Mouse (Mus musculus) bone marrow macrophage, adult 2 months (primary cell): ENCODE measurements around the gene Hmgb1. TPM values are rescaled to one million over a fixed set of nuclear protein-coding genes. Genes with fewer than 3 reads are reported as not detected.

Experiments
- H3K27ac ChIP-seq: 2 replicates; pipeline ENCODE4 v1.5.1; 2012; ENCODE audit warnings: low read depth, low read length; ENCODE audit not compliant: insufficient read depth
- H3K4me1 ChIP-seq: 2 replicates; pipeline ENCODE4 v1.6.1; 2012; ENCODE audit warnings: low read length; ENCODE audit not compliant: control insufficient read depth, insufficient read depth
- H3K4me3 ChIP-seq: 2 replicates; pipeline ENCODE4 v1.5.1; 2012; ENCODE audit warnings: mild to moderate bottlenecking, low read length, moderate library complexity; ENCODE audit not compliant: insufficient read depth
- CTCF ChIP-seq: IDR thresholded peaks from 2 replicates; pipeline ENCODE4 v1.5.1; 2012; ENCODE audit warnings: low read depth, mild to moderate bottlenecking, low read length, moderate library complexity
- POLR2A ChIP-seq: IDR thresholded peaks from 2 replicates; pipeline ENCODE4 v1.6.1; 2012; ENCODE audit warnings: mild to moderate bottlenecking, low read depth, low read length, borderline replicate concordance
- polyA plus RNA-seq: library from polyadenylated mRNA; stranded (reverse); fragments of >200 nt; gene quantifications from 2 replicates; pipeline ENCODE4 v1.2.4, GENCODE M21; 2012; ENCODE audit not compliant: missing spikeins, insufficient read depth, insufficient read length

Hmgb1 gene
- polyA plus RNA-seq, 1 experiment = 89.1 TPM

DNA sequence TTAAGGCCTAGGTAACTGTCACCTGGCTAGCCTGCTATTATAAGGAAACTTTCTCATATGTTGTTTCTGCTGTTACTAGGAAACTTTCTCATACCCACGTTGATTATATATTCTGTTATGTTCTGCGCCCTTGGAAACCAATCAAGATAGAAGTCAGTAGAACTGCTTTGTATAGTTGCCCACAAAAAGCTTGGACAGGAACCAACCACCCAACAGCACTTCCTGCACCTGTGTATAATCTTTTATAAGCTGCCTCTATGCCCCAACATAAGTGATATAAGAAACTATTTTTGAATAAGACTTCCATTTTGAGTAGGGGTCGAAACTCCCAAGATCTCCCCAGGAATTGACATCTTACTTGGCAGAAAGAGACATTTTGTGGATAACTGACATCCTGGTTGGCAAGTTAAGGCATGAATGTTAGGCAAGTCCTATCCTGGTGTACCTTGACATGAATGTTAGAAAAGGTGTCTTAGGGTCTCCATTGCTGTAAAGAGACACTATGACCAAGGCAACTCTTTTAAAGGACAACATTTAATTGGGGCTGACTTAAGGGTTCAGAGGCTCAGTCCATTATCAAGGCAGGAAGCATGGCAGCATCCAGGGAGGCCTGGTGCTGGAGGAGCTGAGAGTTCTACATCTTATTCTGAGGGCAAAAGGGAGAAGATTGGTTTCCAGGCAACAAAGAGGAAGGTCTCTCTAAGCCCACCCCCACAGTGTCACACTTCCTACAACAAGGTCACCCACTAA is 166.4 kb downstream of the Hmgb1 start:
- Histone ChIP-seq H3K4me3 (no peak overlapping the region), H3K27ac (no peak overlapping the region), H3K4me1 (0 out of 2 replicates have a peak, but pooled peaks cover 4% of the 10 kb centered on the region)
- TF ChIP-seq POLR2A = no peak
- TF ChIP-seq CTCF = no peak

DNA sequence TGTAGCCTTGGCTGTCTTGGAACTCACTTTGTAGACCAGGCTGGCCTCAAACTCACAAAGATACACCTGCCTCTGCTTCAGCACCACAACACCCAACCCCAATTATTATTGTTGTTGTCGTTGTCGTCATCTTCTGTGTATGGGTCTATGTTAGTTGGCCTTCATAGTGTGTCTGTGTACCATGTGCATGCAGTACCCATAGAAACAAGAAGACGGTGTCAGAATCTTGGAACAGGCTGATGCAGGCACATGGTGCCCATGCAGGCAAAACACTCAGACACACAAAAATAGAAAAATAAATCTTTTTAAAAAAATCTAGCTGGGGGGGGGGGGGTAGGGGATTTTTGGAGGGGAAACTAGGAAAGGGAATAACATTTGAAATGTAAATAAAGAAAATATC is 167.1 kb downstream of the Hmgb1 start:
- TF ChIP-seq POLR2A (no peak), CTCF (no peak)
- H3K4me1 ChIP-seq = 0 out of 2 replicates have a peak, but pooled peaks cover 4% of the 10 kb centered on the region
- H3K27ac ChIP-seq = no peak overlapping the region
- H3K4me3 ChIP-seq = no peak overlapping the region

DNA sequence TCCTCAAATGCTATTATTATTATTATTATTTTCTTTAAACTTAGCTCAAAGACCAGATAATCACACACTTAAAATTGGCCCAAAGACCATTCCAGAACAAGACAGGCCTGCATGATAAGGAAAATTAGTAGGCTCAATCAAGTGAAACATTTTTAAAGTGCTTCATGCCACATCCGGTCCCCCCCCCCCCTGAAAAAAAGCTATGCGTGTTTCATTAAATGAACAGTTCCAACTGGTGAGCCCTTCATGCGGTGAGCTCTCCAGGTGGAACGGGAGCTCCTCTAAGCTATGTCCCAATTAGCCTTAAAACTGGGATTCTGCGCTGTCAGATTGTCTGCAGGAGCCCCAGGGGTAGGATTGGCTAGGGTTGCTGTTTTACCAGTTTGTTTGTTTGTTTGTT is 168.0 kb downstream of the Hmgb1 start:
- Histone ChIP-seq H3K27ac (no peak overlapping the region), H3K4me3 (no peak overlapping the region)
- no peak for TF ChIP-seq CTCF
- no peak for TF ChIP-seq POLR2A

DNA sequence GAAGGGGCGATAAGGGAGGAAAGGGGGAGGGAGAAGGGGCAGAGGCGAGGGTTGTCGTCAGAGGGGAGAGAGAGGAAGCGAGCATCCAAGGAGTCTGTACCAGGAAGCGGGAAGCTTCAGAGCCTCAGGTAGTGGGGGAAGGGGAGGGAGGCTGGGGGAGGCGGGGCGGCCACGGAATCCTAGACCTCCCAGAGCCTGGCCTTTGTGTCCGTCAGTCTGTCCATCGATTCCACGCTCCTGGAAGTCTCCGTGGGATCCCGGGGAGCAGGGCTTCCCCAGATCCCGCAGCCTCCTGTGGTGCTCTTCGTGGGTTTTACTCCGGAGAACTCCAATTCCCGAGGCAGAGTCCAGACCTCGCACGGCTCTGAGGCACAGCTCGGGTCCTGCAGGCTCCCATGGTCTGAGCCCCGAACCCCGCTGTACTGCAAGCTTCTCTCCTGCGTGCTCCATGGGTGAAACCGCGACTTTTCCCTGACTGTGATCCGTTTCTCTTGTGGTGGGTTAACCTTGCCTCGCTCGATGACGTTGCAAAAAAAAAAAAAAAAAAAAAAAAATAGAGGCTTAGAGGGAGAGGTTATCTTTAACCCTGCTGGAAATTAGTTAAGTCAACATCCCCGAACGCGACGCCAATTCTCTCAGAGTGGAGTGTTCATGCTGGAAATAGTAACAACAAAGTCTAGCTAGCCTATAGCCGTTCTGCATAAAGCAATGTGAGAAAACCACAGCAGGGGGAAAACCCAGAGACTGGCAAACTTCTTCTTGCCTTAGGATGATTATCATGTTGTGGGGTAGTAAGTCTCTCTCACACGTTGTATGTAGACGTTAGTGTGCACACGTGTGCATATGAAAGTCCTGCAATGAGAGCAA is 168.7 kb downstream of the Hmgb1 start:
- Histone ChIP-seq H3K27ac (no peak overlapping the region), H3K4me3 (peak overlapping the region; percentile 49), H3K4me1 (0 out of 2 replicates have a peak, but pooled peaks cover 4% of the 10 kb centered on the region)
- TF ChIP-seq CTCF = no peak
- no peak for TF ChIP-seq POLR2A

More for the DNA sequence above, 168.0 kb downstream of the Hmgb1 start:
- 0 out of 2 replicates have a peak, but pooled peaks cover 4% of the 10 kb centered on the region for H3K4me1 ChIP-seq

DNA sequence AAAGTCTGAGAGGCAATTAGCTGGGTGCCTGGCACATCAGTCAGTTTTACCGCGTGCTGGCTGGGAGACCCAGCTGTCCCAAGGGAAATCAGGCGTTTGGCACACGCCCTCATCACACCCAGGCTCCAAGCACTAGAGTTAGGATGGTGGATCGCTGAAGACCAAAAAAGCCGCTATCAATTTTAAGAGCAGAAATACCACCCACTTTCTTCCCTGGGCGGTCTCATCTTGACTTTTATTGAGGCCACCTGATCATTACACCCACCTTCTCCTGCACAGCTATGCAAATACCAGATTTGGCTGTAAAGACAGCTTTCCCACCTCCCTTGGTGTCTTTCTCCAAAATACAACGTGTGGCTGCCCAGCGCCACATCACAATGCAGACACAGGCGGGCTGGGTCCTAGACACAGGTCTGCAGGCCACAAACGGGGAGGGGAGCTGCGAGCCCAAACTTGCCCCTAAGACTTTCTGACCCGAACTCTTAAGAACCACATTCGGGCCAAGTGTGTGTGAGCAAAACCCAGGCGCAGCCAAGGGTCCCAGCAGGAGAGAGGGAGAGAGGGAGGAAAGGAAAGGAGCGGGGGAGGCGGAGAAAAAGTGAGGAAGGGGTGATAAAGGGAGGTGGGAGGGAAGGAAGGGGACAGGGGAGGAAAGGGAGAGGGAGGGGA is 169.6 kb downstream of the Hmgb1 start:
- H3K4me3 ChIP-seq = no peak overlapping the region
- H3K4me1 ChIP-seq = 0 out of 2 replicates have a peak, but pooled peaks cover 4% of the 10 kb centered on the region
- TF ChIP-seq CTCF (no peak), POLR2A (no peak)
- no peak overlapping the region for H3K27ac ChIP-seq

DNA sequence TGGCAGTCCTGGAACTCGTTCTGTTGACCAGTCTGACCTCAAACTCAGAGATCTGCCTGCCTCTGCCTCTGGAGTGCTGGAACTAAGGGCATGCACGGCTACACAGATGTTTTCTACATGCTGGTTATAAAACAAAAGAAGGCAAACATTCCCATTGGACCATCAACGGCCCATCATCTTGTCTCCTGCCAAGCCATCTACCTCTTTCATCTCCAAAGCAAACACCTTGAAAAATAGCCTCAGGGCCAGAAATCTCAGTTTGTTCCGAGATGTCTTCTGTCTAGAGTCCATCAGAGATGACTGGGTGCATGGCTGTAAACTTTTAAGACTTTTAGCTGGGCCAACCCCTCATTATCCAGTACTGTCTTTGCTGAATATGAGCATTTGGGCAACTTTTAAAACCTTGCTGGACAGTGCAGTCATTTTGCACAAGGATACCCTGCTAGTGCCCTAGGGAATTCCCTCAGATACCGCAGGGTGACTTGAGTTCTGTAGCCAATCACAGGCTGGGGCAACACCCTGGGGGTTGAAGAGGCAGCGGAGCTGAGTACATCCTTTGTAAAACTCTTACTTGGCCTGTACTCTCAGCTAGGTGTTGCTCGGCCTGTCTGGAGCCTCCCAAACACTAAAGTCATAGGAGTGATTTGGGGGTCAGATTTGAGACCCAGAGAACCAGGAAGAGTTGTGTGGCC is 170.3 kb downstream of the Hmgb1 start:
- 0 out of 2 replicates have a peak, but pooled peaks cover 4% of the 10 kb centered on the region for H3K4me1 ChIP-seq
- no peak overlapping the region for H3K4me3 ChIP-seq
- TF ChIP-seq POLR2A = no peak
- TF ChIP-seq CTCF = no peak
- no peak overlapping the region for H3K27ac ChIP-seq

DNA sequence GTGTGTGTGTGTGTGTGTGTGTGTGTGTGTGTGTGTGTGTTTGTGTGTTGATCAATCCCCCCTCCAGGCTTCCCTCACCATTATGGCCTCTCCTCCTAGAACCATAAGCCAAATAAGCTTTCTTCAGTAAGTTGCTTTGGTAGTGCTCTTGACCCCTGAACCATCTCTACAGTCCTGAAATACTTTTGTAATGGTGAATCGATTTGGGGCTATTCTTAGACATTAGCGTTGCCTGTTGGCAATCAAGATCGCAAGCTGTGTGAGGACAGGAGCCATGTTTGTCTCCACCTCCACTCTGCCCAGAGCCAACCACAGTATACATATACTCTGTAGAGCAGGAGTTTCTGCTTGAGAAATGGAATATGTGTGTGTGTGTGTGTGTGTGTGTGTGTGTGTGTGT is 175.2 kb downstream of the Hmgb1 start:
- no peak overlapping the region for H3K4me3 ChIP-seq
- peaks cover 9% of the 10 kb centered on the region for H3K4me1 ChIP-seq
- H3K27ac ChIP-seq = no peak overlapping the region
- TF ChIP-seq POLR2A (no peak), CTCF (no peak)

DNA sequence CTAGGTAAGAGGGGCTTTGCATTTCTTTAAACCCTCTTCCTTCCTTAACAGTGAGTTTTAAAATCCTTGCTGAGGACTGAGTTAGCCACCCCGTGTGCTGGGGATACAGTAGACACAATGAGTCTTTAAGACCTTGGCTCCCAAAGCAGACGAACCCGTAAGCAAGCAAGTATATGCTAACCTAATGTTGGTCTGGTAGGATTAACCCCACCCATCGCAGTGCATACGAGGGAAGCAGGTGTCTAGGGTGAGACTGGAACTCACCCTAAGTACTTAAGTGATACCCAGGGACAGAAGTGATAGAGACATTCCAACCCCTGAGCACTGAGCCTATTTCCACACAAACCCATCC is 177.0 kb downstream of the Hmgb1 start:
- H3K4me1 ChIP-seq = peaks cover 9% of the 10 kb centered on the region
- TF ChIP-seq POLR2A = no peak
- TF ChIP-seq CTCF = no peak
- no peak overlapping the region for H3K4me3 ChIP-seq
- H3K27ac ChIP-seq = no peak overlapping the region
